Mouse (Mus musculus) lung, postnatal 14 days (tissue): ENCODE results near the gene Sppl2a.
"Not testable (repeated sequence)": the region's sequence is repeated elsewhere in the genome, so short reads cannot be mapped to it uniquely, and the experiment has no call there.

Source experiments
- DNase-seq: peaks from one replicate; pipeline ENCODE4 v3.0.0; 2021

The Sppl2a gene

DNA sequence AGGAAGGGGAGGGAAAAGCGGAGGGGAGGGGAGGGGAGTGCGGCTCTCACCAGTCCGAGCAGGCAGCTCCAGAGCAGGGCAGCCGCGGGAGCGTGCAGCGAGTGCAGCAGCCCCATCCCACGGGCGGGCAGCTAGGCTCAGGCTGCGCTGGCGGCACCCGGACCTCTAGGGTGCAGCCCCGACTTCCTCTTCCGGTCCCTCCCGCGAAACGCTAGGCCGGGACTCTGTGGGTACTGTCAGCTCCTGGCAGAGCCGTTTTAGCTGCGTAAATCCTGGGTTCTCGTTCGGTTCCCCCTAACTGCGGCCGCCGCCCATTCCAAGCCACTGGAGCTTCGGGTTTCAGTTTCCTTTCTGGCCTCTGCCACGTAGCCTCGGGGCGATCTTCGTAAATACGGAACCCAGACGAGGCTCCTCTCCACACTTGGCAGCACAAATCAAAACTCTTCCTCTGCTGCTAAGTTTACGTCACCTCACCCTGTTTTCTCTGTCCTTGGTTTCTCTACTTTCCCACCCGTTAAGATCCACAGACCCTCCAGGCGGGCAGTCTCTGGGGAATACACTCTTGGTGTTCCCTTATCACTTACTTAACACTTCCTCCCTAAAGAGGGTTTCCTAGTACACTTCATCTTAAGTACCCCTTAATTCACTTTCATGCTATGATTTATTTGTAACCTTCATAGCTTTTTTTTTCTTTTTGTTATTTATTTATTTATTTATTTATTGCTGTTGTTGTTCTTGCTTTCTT is at the start of gene Sppl2a:
Gene Sppl2a (minus strand): TSS at position 339 of the 745 bp plus-strand sequence.
- peak; percentile 86 for DNase-seq

DNA sequence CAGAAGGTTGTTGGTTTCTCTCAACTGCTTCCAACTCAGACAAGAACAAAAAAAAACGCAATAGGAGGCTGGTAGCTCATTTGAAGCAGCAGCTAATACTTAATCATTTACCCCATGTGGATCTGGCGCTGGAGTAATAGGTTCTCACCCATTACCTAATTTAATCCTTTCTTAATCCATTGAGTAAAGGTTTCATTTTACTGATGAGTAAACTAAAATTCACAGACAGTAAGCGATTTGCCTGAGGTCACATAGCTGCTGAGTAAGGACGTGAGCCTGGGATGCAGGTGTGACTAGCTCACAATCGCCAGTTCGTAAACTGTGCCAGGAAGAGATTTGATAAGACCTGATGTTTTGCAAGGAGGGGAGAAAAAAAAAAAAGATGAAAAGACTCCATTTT is 44.4 kb upstream of the Sppl2a start:
- no peak for DNase-seq

DNA sequence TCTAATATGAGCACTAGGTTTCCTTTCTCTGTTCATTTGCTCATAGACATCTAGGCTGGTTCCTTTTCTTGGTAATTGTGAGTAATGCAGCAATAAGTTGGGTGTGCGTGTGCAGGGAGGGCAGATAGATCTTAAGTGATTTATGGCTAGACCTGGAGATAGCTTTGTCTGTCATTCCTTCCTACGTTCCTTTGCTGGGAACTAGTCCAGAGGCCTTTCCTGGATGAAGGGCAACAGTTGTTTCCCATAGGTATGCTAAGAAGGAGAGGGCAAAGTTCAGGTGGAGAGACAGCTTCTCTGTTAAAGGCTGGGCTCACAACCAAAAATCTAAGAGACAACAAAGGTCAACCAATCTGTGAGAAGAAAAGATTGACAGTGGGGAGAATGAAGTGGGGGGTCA is 28.7 kb upstream of the Sppl2a start:
- no peak for DNase-seq

DNA sequence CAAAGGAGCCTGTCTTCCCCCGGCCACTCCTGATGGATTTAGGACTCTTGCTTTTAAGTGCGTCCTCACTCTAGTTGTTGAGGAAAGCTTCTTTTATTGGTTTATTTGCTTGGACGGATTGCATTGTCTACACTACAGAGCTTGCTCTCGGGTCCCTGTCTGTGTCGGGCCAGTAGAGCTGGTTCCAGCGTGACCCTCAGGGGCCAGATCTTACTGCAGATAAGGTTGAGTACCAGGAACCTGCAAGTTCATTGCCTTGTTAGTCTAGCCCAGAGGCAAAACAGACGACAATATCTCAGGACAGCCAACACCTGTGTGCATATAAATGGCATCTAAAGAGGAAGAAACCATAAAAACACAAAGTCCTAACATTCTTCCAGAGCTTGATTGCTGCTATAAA is 22.6 kb upstream of the Sppl2a start:
- no peak for DNase-seq

DNA sequence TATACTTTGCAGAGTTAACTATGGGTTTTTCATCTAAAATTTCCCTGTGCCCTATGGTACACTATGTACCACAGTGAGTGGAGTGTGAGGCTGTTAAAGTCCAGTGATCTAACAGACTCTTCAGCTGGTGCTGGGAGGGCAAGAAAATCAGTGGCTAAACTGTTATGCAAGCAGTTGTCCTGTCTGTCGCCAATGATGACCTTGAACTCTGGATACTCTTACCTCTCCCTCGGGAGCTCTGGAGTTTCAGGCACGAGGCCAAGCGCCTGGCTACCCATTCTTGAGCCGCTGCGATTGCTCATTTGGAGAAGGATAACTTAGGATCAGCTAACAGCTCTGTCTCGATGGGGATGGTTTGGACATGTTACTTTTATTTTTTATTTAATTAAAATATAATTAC is 18.1 kb upstream of the Sppl2a start:
- no peak for DNase-seq

DNA sequence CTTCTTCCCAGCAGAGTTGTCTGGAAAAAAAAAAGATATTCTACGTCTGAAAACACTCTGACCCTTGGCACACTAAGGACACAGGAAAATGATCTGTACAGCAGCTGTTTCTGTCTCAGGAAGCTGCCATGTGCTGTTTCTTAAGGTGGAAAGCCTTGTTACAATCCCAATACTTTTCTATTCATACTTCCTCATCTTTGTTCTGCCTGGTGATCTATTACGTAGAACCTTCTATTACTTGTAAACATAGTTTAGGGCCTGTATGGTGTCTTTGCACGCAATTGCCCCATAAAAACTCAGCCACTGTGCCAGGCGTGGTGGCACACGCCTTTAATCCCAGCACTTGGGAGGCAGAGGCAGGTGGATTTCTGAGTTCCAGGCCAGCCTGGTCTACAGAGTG is 17.4 kb upstream of the Sppl2a start:
- no peak for DNase-seq

DNA sequence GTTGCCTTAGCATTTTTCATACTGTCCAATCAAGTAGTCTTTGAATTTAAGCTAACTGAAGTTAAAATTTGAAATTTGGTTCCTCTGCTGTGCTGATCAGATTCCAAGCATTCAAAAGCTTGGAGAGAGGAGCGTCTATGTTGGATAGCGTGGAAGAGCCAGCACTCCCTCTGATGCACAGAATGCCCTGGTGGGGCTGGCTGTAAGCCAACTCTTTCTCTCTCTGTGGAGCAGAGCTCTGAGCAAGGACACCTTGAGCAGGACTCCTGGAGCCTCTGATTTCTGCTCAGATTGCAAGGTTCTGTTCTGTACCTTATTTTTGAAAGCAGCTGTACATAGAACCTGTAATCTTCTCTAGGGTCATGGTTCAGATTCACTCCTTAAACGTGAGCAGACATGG is 16.8 kb upstream of the Sppl2a start:
- peak; percentile 3 for DNase-seq

DNA sequence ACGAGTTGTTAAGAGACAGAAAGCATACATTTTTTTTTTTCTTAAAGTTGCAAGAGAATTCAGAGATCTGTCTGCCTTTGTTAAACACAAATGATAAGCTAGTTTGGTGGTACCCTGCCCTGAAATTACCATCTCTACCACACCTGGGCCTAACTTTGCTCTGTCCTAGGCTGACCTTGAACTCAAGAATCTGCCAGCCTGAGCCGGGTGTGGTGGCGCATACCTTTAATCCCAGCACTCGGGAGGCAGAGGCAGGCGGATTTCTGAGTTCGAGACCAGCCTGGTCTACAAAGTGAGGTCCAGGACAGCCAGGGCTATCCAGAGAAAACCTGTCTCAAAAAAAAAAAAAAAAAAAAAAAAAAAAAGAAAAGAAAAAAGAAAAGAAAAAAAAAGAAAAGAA is 16.3 kb upstream of the Sppl2a start:
- not testable (repeated sequence) for DNase-seq

DNA sequence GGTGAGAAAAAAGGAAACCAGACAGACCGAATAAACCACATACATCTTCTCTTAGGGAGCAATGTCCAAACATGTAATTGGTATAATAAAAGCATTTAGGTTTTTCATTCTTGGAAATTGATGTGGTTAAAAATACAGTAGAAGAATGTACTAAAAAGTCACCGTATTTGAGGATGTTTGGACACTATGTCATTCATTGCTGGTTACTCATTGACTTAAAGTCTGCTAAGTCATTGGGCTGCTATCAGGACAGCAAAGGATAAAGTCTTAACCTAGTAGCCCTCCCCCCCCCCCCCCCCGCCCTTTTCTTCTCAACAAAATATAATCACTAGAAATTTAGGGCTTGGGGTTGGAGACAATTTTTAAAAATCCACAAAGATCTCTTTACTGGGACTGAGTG is 15.2 kb upstream of the Sppl2a start:
- DNase-seq: no peak

DNA sequence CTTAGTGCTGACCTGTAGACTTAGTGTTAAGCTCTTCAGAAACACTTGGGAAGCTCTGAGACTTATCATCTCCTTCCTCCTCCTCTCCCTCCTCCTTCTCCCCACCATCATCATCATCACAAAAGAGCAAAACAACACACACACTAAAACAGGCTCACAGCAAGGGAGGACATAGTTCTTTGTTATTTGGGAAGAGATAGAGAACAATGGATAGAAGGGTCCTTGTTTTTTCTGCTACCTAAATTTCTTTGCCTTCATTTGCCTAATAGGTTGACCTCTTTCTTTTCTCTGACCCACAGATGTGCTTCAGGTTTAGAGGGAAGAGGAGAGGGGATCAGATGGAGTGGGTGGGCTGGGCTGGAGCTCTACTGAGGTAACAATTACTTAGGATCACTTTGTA is 14.6 kb upstream of the Sppl2a start:
- no peak for DNase-seq

DNA sequence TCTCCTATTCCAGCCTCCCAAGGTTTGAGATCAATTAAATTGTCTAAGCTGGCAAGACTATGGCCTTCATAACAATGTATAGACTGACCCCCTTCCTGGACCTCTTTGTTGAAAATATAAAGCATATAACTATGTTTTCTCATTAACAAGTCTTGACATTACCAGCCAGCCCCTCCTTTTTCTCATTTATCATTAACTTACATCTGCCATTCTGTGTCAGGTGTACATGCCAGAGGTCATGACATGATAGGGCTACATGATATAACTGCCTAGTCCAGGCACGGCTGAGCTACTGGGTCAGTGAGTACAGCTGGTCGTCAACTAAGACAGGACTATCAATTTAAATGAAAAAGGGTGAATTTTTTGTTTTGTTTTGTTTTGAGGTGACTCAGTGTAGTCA is 10.2 kb upstream of the Sppl2a start:
- DNase-seq: no peak

DNA sequence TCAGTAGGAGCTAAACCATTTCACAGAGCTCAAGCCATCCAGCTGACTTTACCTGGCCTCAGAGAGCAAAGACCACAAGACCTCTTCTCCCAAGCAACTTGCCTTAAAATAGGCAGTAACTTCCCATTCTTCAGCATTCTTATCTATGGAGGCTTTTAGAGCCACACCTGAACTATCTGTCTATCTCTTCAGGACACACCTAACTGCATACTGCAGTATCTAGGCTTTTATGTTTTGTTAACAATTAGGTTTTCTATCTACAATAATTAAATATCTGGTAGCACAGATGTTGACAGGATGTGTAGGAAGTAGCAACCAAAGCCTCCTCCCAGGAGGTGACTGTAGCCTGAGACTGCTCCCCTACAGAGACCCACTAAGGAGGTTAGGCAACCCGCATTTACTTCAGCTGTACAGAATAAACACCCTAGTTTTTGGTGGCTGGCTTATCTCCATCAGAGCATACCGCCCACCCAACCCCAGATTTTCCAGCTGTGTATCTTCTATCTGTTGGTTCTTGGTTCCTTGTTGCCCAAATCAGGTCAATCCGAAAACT is 7.4 kb upstream of the Sppl2a start:
- no peak for DNase-seq

DNA sequence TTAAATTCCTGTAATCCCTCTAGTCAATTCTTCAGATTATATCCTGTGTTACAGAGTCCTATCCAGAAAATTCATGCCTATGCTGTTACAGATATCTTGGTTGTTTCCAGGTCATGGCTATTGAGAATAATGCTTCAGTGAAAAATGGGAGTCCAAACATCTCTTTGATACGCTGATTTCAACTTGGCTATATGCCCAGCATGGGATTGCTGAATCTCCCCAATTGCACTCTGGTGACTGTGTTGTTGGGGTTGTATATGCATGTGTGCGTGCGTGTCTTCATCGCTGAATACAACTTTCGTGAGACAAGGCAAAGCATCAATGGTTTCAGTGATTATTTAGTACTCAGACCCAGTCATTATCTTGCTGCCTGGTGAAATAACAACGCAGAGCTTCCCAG is 5.0 kb upstream of the Sppl2a start:
- DNase-seq: no peak

DNA sequence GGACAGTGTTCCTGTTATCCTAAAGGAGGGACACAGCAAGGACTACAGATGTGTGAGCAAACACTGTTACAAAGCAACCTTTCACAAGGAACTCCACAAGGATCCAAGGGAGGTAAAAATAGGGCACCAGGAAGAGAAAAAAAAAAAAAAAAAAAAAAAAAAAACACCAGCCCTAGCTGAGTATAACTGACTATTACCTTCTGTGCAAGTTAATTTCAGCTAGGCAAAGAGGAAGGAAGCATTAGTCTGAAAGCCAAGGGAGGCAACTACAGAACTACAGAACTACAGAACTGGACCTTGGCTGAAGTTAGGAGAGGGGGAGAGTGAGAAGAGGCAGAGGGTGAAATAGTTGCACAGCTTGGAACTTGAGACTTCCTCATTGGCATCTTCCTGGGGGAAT is 886 bp upstream of the Sppl2a start:
- no peak for DNase-seq

DNA sequence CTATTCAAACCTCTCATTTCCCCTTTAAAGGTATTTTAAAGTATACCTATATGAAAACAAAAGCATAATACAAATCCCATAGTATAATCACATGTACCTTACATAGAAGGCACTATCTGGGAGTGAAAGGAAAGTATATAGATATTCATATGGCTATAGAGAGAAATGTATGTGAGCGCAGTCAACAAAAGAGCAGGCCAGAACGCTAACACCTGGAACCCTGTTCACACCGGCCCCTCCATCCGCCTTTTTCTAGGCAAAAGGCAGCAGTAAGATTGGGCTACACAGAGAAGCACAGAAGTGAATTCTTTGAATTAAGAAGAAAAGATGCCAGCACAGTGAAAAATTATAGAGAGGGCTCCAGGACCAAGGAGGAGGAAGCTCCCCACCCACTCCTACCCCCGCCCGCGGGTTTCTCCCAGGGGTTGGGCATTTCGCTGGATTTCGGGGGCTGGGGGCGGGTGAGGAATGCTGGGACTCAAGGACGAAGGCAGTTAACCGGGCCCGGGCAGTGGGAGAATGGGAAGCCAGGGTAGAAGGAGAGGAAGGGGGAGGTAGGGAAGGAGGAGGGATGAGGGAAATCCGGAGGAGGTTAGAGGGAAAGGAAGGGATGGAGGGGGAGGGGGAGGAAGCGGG is 656 bp downstream of the Sppl2a start:
- no peak for DNase-seq

DNA sequence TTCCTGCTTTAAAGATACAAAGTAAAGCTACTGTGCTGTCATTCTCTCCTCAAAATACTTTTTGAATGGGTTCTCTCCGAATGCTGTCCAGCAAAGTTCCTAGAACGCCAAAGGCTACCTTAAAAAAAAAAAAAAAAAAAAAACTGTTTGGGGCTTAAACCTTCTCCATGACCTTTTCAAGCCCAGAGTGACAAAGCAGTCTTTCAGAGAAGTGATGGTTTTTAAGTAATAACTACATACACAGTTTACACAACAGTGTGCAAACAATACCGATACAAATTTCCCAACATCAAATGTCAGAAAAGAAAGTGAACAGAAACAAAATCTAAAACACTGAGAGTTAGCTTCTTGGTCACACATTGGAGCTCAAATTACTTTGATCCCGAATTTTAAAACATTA is 1.3 kb downstream of the Sppl2a start:
- no peak for DNase-seq

DNA sequence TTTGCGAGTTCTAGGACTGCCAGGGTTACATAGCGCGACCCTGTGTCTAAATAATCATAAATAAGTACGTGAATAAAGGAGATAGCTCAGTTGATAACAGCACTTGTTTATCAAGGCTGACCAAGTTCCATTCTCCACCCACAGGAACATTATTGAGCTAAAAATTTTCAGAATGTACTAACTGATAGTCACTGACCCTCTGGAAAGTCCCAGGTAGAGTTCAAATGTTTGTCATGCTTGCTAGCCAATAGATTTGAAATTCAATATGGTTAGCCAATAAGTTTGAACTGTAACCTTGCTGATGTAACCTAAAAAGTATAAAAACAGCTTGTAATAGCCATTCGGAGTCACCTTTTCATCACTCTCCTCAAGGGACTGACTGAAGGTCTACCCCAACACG is 4.4 kb downstream of the Sppl2a start:
- DNase-seq: no peak

DNA sequence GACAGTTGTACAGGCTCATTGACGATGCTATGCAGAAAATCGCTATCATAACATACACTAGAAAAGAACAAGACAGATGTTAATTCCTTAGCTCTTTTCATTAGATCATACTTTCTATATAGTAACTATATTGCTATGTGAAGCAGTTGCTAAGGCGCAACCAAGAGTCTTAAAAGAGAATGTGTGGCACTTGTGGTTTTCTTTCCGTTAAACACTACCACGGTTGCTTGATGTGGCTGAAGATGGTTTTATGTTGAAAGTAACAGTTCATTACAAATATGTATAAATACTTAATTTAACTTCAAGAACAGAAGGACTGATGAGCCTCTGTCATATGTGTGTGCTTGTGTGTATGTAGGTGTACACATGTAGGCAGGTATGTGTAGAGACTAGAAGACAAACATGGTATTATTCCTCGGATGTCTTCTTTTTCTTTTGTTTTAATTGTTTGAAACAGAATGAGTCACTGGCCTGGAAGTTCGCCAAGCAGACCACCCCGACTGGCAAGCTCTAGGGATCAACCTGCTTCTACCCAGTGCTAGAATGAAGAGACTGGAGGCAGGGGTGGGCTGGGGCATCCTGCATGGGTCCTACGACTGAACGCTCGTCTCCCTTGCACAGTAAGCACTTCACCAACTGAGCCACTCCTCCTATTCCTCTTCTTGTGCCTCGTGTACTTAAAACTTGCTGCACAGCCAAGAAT is 12.5 kb downstream of the Sppl2a start:
- DNase-seq: no peak

DNA sequence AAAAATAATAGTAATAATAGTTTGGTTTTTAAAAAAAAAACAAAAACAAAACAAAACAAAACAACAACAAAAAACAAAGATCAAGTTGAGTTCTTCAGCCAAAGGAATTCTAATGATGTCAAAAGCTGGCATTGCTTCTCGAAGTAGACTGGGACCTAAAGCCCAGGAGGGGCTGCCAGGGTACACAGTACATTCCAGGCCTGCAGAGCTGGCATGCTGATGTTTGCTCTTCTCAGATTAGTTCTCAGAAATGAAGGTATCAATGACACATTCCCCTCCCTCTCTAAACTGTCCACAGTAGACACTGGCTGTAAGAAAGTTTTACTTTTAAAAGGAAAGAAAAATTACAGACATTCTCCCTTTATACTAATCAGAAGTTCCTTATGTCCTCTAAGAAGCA is 16.8 kb downstream of the Sppl2a start:
- DNase-seq: no peak

DNA sequence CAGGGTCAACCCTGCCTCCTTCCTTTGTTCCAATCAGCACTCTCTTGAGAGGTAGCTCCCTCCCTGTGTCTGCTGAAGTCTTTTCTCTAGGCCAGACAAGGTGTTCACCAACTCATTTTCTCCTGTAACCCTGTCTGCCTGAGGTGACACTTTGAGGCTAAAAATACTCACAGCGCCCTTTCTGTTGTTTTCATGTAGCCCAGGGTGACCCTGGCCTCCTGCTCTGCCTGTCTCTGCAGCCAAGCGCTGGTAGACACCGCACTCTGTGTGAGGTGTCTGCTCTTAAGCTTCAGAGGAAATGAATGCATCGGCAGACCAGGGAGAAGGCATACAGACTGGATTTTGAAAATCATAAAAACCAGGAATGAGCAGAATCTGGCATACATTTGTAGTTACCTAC is 18.9 kb downstream of the Sppl2a start:
- DNase-seq: no peak

DNA sequence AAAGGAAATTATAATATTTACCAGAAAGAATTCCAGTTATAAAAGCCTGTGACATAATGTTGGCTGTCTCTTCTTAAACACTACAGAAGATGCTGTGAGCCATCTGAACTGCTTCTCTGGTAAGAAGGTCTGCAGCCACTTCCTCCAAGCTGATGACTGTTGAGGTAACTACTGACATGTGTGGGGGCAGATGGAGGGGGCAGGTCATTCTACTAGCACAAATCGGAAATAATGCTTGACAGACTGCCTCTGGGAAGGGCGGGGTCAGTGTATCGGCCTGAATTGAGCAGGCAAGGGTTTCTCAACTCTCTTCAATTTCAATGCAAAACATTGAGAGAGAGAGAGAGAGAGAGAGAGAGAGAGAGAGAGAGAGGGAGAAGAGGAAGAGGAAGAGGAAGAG is 28.9 kb downstream of the Sppl2a start:
- no peak for DNase-seq

DNA sequence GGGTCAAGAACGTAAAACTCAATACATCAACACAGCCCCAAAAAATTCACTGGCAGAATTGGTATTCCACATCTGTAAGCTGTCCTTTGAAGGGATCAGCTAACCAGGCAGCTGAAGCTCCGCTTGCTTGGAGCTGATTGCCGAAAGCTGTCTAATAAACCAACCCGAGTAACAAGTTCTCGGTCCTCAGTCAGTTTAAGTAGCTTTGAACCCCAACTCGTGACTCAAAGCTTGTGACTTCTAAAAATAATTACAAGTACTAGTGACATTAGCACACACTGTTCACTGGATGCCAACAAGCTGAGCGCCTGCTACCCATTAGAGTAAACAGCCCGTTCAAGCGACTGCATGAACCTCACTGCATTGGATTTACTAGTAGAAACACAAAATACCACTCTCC is 35.5 kb downstream of the Sppl2a start:
- DNase-seq: no peak

DNA sequence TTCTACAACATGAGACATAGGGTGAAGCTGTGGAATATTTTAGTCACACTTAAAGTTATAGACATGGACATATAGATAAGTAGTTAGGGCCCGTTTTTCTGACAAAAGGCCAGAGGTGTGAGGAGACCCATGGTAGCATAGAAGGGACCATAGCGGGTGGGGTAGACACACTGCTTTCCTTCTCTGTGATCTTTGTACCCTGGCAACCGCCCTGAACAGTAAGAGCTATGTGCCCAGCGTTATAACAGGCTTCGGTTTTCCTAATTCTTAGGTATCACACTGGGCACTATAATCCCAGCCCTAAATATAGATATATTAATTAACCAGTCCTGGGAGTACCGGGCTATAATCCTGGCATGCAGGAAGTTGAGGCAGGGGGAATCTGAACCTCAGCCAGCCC is 36.1 kb downstream of the Sppl2a start:
- DNase-seq: no peak

DNA sequence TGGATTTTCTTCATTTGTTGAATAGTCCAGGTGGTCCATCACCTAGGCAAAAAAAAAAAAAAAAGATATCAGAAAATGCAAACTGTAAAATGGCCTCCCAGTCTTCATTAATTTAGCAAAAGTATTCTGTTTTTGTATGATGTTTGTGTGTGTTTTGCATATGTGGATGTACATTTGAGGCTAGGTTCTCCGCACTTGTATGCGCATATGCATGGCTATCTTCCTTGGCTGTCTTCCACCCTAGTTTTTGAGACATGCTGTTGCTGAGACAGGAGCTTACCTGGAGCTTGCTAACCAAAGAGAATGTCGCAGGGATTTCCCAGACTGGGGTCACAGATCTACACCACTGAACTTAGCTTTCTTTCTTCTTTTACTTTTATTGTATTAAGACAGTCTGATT is 38.8 kb downstream of the Sppl2a start:
- DNase-seq: no peak
